Mouse (Mus musculus): Measurements from ENCODE around the gene Prkd1. TPM values are rescaled to one million over a fixed set of nuclear protein-coding genes. Genes with fewer than 3 reads are reported as not detected.

The Prkd1 gene
- not detected in 2 replicates for total RNA-seq (2023)

DNA sequence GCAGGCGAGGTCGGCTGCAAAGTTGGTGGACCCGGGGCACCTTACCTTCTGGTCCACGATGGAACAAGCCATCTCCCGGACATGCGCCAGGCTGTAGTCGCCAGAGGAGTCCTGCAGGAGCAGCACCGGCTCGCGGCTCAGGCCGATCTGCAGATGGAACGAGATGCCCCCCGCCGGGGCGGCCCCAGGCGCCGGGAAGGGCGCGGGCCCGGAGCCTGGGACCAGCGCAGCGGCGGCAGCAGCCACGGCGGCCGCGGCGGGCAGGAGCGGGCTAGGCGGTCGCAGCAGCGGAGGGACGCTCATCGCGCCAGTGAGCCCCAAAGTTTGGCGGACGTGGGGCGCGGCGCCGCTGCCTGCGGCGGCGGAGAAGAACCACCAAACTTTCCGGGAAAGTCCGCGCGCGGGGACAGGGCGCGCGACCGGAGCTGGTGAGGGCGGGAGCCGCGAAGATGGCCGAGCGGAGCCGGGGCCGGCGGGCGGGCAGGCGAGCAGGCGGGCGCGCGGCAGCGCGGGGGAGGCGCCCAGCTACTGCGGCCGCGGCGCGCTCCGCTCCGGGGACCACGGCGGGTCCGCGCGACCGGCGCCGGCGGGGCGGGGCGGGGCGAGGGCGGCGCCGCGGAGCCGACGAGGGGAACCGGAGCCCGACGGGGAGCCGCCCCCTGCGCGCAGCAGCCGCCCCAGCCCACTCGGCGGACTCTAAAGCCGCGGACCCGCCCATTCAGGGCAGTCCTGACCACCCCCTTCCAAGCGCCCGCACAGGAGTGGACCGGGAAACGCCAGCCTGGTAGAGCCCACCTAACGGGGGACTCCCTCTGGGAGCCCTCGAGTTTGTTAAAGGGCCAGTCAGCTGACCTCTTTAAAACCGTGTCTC is at the start of gene Prkd1:
TSS of gene Prkd1 (minus strand) at position 428 of the 871 bp plus-strand sequence.

All from neutrophil, adult 65 days (primary cell).